In the genomic region with DNA sequence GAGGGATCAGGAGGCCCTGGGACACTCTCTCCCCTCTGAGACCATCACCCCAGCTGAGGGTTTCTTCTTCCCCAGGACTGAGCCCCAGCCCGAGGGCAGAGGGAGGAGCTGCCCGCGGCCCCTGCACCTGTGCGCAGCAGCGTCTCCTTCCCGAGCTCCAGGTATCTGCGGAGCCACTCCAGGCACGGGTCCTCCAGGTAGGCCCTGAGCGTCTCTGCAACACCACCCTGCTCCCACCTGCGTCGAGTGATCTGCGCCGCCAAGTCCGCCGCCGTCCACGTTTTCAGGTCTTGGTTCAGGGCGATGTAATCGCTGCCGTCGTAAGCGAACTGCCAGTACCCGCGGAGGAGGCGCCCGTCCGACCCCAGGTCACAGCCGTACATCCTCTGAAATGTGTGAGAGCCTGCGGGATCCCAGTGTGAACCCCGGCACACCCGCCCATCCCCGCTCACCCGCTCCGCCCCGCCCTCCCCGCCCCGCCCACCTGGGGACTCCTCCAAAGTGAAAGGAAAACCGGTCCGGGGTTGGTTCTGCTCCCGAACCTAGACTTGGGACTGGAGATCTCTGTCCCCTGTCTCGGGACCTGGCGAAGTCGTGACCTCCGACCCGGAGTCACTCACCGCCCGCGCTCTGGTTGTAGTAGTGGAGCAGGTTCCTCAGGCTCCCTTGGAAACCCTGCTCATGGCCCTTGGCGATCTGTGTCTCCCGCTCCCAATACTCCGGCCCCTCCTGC, we compare ENCODE assay signal across 9 mouse cellular contexts. TPM values are rescaled to one million over a fixed set of nuclear protein-coding genes. Genes with fewer than 3 reads are reported as not detected.
DNase-seq lines count a peak whose midpoint lies in the region; ATAC-seq lines count a peak whose summit lies in the region.
"Had no signal": no experiment of that assay in that cellular context is flagged by ENCODE, and none has a peak within 500 bp of the region (broad histone marks: within the 10 kb centered on the region; RNA-seq: fewer than 3 reads in every experiment).

No protein-coding gene starts in this region.

- peak overlapping the region; percentile 60 for H3K4me2 ChIP-seq in embryonic facial prominence, embryonic 15.5 days (replicated peaks)
- H3K4me2 ChIP-seq in intestine, embryonic 16.5 days (ENCODE audit: low read depth, low read length), result peak overlapping the region; percentile 74
- H3K4me2 ChIP-seq in midbrain, embryonic 13.5 days (replicated peaks), result peak overlapping the region; percentile 39

- H3K27ac ChIP-seq in heart, embryonic 10.5 days, result no peak overlapping the region
- no peak overlapping the region for H3K27ac ChIP-seq in embryonic facial prominence, embryonic 15.5 days (replicated peaks)
- H3K27ac ChIP-seq in intestine, embryonic 16.5 days (ENCODE audit: low read length), result no peak overlapping the region
- no peak overlapping the region for H3K27ac ChIP-seq in midbrain, embryonic 13.5 days

- intact Hi-C loops in heart, postnatal 10 days (cut with DNase I), result no loop called here

- no peaks in the 10 kb centered on the region for H3K36me3 ChIP-seq in heart, embryonic 10.5 days
- no peaks in the 10 kb centered on the region for H3K36me3 ChIP-seq in embryonic facial prominence, embryonic 15.5 days
- no peaks in the 10 kb centered on the region for H3K36me3 ChIP-seq in intestine, embryonic 16.5 days (ENCODE audit: control insufficient read depth, insufficient read depth, low read length)
- no peaks in the 10 kb centered on the region for H3K36me3 ChIP-seq in midbrain, embryonic 13.5 days
- H3K36me3 ChIP-seq: G1E had no signal

- H3K9ac ChIP-seq in embryonic facial prominence, embryonic 15.5 days, result no peak overlapping the region
- peak overlapping the region; percentile 55 for H3K9ac ChIP-seq in intestine, embryonic 16.5 days (ENCODE audit: low read depth, low read length)
- no peak overlapping the region for H3K9ac ChIP-seq in midbrain, embryonic 13.5 days (replicated peaks)

- peaks cover 86% of the 10 kb centered on the region for H3K27me3 ChIP-seq in heart, embryonic 10.5 days (ENCODE audit: insufficient read depth, poor library complexity, severe bottlenecking)
- H3K27me3 ChIP-seq in embryonic facial prominence, embryonic 15.5 days, result peaks cover 75% of the 10 kb centered on the region
- peaks cover 22% of the 10 kb centered on the region for H3K27me3 ChIP-seq in intestine, embryonic 16.5 days (replicated peaks; ENCODE audit: control insufficient read depth, insufficient read depth, low read length)
- peaks cover 84% of the 10 kb centered on the region for H3K27me3 ChIP-seq in midbrain, embryonic 13.5 days

- no peak for DNase-seq in heart, embryonic 10.5 days (ENCODE audit: low spot score)
- DNase-seq in heart, postnatal 10 days, result no peak
- no peak for DNase-seq in layer of hippocampus, adult 11-12 months (ENCODE audit: low spot score)
- DNase-seq in spleen, postnatal 10 days (ENCODE audit: low spot score in 2 of 2), result no peak
- DNase-seq in right cerebral cortex, postnatal 25 days, result no peak

- WGBS in heart, embryonic 10.5 days, result 1% methylated on average over 51 of the region's 51 CpGs
- WGBS in embryonic facial prominence, embryonic 15.5 days, result under 1% methylated on average over 51 of the region's 51 CpGs
- WGBS in intestine, embryonic 16.5 days, result 2% methylated on average over 51 of the region's 51 CpGs
- WGBS in midbrain, embryonic 13.5 days, result under 1% methylated on average over 51 of the region's 51 CpGs

- H3K4me1 ChIP-seq in heart, embryonic 10.5 days, result peaks cover 11% of the 10 kb centered on the region
- peaks cover 11% of the 10 kb centered on the region for H3K4me1 ChIP-seq in embryonic facial prominence, embryonic 15.5 days
- H3K4me1 ChIP-seq in intestine, embryonic 16.5 days (ENCODE audit: control insufficient read depth, insufficient read depth, low read length), result 0 out of 2 replicates have a peak, but pooled peaks cover 4% of the 10 kb centered on the region
- H3K4me1 ChIP-seq in midbrain, embryonic 13.5 days (replicated peaks), result no peaks in the 10 kb centered on the region

- H3K9me3 ChIP-seq in heart, embryonic 10.5 days, result no peaks in the 10 kb centered on the region
- H3K9me3 ChIP-seq in embryonic facial prominence, embryonic 15.5 days (replicated peaks), result no peaks in the 10 kb centered on the region
- no peaks in the 10 kb centered on the region for H3K9me3 ChIP-seq in intestine, embryonic 16.5 days (ENCODE audit: control insufficient read depth, low read length)
- peaks cover 4% of the 10 kb centered on the region; the same call in 1 of the 2 replicates for H3K9me3 ChIP-seq in midbrain, embryonic 13.5 days
- H3K9me3 ChIP-seq: G1E had no signal

- peak overlapping the region; percentile 50 for H3K4me3 ChIP-seq in heart, embryonic 10.5 days
- peak overlapping the region; percentile 42 for H3K4me3 ChIP-seq in embryonic facial prominence, embryonic 15.5 days (replicated peaks)
- H3K4me3 ChIP-seq in intestine, embryonic 16.5 days (ENCODE audit: low read length), result peak overlapping the region; percentile 51
- peak overlapping the region; percentile 20 for H3K4me3 ChIP-seq in midbrain, embryonic 13.5 days (replicated peaks)

- ATAC-seq in embryonic facial prominence, embryonic 15.5 days (ENCODE audit: insufficient number of reproducible peaks, low FRiP score, low TSS enrichment, low read depth), result no peak
- ATAC-seq in intestine, embryonic 16.5 days, result peak; percentile 66
- no peak for ATAC-seq in midbrain, embryonic 13.5 days

RNA-seq across cellular contexts. Expression of gene Gm8909, which starts 0.9 kb away (rescaled TPM):
- polyA plus RNA-seq in heart, embryonic 10.5 days (2016; fragmentation: Nextera tagmentation; extraction: Ambion mirVana), result 0.40 TPM in 1 of 2 replicates, not detected in the other
- under 1 TPM in 1 of 2 experiments, not detected in 1; 0.24 TPM for total RNA-seq in heart, postnatal 10 days (2021)
- 0.33 TPM in 1 of 2 replicates, not detected in the other for polyA plus RNA-seq in embryonic facial prominence, embryonic 15.5 days (2015; fragmentation: Nextera tagmentation; extraction: Ambion mirVana)
- 1.9 and 3.5 TPM in 2 replicates for polyA plus RNA-seq in intestine, embryonic 16.5 days (2015; fragmentation: Nextera tagmentation; extraction: Ambion mirVana)
- not detected in 2 replicates for polyA plus RNA-seq in midbrain, embryonic 13.5 days (2015; fragmentation: Nextera tagmentation; extraction: Ambion mirVana)
- total RNA-seq: G1E had no signal
- polyA plus RNA-seq: G1E had no signal

RNA-seq across cellular contexts. Expression of gene H2-T3, which starts 22.6 kb away (rescaled TPM):
- polyA plus RNA-seq in heart, embryonic 10.5 days (2016; fragmentation: Nextera tagmentation; extraction: Ambion mirVana), result not detected in 2 replicates
- under 1 TPM in 1 of 2 experiments, not detected in 1; 0.34 TPM for total RNA-seq in heart, postnatal 10 days (2021)
- not detected in 2 replicates for polyA plus RNA-seq in embryonic facial prominence, embryonic 15.5 days (2015; fragmentation: Nextera tagmentation; extraction: Ambion mirVana)
- polyA plus RNA-seq in intestine, embryonic 16.5 days (2015; fragmentation: Nextera tagmentation; extraction: Ambion mirVana), result 42.3 and 46.9 TPM in 2 replicates
- not detected in 2 replicates for polyA plus RNA-seq in midbrain, embryonic 13.5 days (2015; fragmentation: Nextera tagmentation; extraction: Ambion mirVana)
- polyA plus RNA-seq: G1E had no signal

RNA-seq across cellular contexts. Expression of gene Gm7030, which starts 38.2 kb away (rescaled TPM):
- polyA plus RNA-seq in heart, embryonic 10.5 days (2016; fragmentation: Nextera tagmentation; extraction: Ambion mirVana), result not detected in 2 replicates
- total RNA-seq in heart, postnatal 10 days (2021), result not detected
- not detected in 2 replicates for polyA plus RNA-seq in embryonic facial prominence, embryonic 15.5 days (2015; fragmentation: Nextera tagmentation; extraction: Ambion mirVana)
- polyA plus RNA-seq in intestine, embryonic 16.5 days (2015; fragmentation: Nextera tagmentation; extraction: Ambion mirVana), result 1.4 and 2.1 TPM in 2 replicates
- not detected in 2 replicates for polyA plus RNA-seq in midbrain, embryonic 13.5 days (2015; fragmentation: Nextera tagmentation; extraction: Ambion mirVana)
- polyA plus RNA-seq: G1E had no signal

RNA-seq across cellular contexts. Expression of gene Gm19684, which starts 46.0 kb away (rescaled TPM):
- polyA plus RNA-seq in heart, embryonic 10.5 days (2016; fragmentation: Nextera tagmentation; extraction: Ambion mirVana), result not detected in 2 replicates
- under 1 TPM in 1 of 2 experiments, not detected in 1; 0.26 TPM for total RNA-seq in heart, postnatal 10 days (2021)
- not detected in 2 replicates for polyA plus RNA-seq in embryonic facial prominence, embryonic 15.5 days (2015; fragmentation: Nextera tagmentation; extraction: Ambion mirVana)
- 0.29 and 0.36 TPM in 2 replicates for polyA plus RNA-seq in intestine, embryonic 16.5 days (2015; fragmentation: Nextera tagmentation; extraction: Ambion mirVana)
- not detected in 2 replicates for polyA plus RNA-seq in midbrain, embryonic 13.5 days (2015; fragmentation: Nextera tagmentation; extraction: Ambion mirVana)
- polyA plus RNA-seq: G1E had no signal

Comparison
In these comparisons a context has a peak if more than half of its experiments do, and no peak if none do; other contexts are left out.
1. RNA of gene H2-T3, which starts 22.6 kb away (polyA plus RNA-seq): 42.3 to 46.9 TPM in intestine, embryonic 16.5 days; not detected in heart, embryonic 10.5 days, not detected in embryonic facial prominence, embryonic 15.5 days and not detected in midbrain, embryonic 13.5 days; every median in the first group is over 10 times any median in the second.
2. Peak in every context shown above with its lines, with median percentiles within 50 percentile points of each other: H3K4me3 ChIP-seq and H3K4me2 ChIP-seq.